Mouse (Mus musculus) lung, adult 2 months (tissue): ENCODE data around the gene Vmn2r23.

Experiments used
- CTCF ChIP-seq: fragments of 200-500 bp; IDR thresholded peaks from 2 replicates; pipeline ENCODE4 v1.5.1; 2011; ENCODE audit warnings: mild to moderate bottlenecking, low read length, control low read depth; ENCODE audit not compliant: insufficient read depth
- POLR2A ChIP-seq: fragments of 200-500 bp; IDR thresholded peaks from 2 replicates; pipeline ENCODE4 v1.6.1; 2011; ENCODE audit warnings: low read depth, mild to moderate bottlenecking, control low read depth, low read length, borderline replicate concordance; ENCODE audit errors: extremely low read depth

DNA sequence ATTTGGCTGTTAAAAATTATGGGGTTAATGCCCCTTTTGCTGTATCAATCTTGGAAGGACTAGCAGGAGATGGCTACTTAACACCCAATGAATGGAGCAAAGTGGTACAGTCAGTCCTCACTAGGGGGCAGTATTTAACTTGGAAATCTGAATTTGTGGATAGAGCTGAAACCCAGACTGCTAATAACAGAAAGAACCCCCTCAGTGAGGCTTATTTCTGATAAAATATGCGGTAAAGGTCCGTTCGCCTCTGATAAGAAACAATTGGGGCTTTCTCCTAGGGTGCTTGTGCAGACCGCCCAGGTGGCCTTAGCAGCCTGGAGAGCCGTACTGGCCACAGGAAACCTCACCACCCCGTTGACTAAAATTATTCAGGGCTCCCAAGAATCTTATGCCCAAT, 45.4 kb upstream of the Vmn2r23 start:
- TF ChIP-seq CTCF: no peak
- no peak for TF ChIP-seq POLR2A
